Mouse (Mus musculus) cerebellum, adult 11 months (tissue): ENCODE measurements around the gene Lpgat1.

Source experiments
- DNase-seq: peaks from one replicate; pipeline ENCODE4 v3.0.0; 2022

Gene Lpgat1

GRCm38 (mm10) chr1:191717601-191718498 is at the start of gene Lpgat1:
Gene Lpgat1 (plus strand): TSS chr1:191717834.
- peak; percentile 67 for DNase-seq

GRCm38 (mm10) chr1:191668030-191668429 is 49.6 kb upstream of the Lpgat1 start:
- no peak for DNase-seq

DNA sequence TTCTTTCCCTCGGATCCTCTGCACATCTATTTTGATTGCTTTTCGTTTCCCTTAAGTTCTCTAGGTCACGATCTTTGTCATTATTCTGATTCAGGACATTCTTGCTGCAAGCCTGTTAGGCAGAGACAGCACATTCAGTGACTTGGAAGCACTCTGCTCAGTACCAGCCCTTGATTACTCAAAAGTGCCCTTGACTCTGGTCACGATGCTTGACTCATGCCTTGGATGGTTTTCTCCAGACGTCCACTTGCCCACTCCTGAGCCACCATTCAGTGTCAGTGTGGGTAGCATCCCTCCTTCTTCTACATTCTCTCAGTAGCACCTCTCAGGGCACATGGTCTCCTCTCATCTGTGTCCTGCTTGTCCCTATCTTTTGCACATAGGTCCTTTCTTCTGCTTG is 43.6 kb upstream of the Lpgat1 start:
- DNase-seq = no peak

DNA sequence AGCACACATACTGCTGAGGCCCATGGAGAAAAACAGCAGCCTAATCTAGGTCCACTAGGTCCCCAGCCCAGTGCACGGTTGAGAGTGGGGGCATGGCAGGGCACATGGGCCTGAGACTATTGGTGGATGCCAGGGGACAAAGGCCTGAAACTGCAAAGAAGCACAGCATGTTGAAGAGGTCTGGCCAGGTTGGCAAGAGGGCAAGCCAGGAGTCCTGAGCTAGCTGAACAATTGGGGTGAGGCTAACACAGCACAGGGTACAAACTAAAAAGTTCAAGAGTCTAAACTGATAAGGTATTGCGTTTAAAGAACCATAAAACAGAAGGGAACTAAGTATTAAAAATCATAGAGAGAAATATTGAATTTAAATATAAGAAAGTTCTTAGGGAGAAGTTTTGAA is 36.0 kb upstream of the Lpgat1 start:
- DNase-seq = no peak

- no peak for DNase-seq
Measured at GRCm38 (mm10) chr1:191687531-191687930, 30.1 kb upstream of the Lpgat1 start.

DNA sequence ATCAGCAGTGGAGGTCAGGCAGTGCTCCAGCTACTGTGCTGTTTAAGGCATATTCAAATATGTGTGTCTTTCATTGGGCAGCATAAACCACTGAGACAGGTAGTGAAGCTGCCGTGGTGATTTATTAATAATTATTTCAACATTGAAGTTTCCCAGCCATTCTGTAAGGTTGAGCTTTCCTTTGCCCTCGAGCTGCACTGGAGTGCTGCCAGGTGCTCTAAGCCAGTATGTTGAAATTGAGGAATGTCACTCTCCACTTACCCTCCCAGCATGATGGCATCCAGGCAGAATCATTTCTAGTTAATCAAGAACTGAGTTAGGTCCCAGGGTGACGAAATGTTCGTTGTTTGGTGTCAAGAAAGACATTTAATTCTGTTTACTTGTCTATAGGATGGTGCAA is 24.4 kb upstream of the Lpgat1 start:
- DNase-seq = no peak

DNA sequence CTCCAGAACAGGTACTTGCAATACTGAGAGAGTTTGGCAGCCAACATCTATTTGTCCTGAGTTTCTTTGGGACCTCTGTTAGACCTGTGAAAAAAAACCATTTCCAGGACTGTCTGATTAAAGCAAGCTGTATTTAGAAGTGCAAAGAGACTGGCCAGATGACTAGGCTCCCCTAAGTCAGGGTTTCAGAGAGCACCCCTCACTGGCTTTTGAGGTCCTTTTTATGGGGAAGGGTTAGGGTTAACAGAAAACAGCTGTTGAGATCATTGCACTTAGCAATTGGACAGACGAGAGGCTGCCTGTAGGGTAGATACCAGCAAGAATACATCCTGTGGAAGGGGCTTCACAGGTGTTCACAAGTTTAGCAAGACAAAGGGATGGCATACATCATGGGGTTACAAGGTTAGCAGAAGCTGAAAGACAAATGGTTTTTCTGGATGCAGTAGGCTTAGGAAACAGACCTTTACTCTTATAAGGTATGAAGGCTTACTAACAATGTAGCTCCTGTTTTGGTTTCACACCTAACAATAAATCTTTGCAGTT is 19.3 kb upstream of the Lpgat1 start:
- DNase-seq = no peak

GRCm38 (mm10) chr1:191704535-191704934 is 13.1 kb upstream of the Lpgat1 start:
- no peak for DNase-seq

DNA sequence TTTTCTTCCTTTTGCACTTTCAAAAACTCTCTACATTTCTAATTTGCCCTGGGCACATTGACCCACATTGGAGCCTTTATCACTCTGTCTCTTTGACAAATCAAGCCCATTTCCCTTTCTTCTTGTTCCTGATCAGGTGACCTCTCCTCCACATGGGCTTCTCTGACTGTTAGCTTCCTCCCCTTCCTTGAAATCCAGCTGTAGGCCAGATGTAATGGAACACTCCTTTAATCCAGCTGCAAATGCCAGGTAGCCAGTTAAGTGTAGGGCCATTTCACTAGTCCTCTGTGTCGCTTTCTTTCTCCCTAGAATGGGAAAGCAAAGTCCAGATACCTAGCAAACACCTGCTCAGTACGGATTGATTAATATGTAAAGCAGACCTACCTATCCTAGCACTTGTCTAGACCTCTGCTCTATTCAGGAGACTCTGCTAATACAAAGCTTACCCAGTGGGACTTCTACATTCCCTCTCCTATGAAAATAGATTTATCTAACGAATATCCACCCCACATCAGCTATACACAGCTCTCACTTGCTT is 11.0 kb upstream of the Lpgat1 start:
- no peak for DNase-seq

DNA sequence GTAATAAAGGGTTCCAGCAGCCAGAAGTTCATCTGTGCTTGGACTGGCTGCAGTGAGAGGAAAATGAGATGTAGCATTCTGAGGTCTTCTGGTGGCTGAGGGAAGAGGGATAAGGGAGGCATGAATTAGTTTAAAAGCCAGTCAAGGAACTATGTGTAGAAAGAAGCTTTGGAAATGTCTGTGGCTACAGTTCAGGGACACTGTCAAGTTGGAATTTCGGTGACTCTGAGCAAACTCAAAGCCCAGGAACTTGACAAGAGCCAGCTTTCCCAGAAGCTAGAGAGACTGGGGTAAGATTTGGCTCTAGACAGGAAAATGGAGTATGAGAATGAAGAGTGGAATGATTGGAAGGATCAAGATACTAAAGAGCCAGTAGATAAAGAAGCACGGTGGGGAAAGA is 7.8 kb upstream of the Lpgat1 start:
- no peak for DNase-seq

- DNase-seq = no peak
Measured at GRCm38 (mm10) chr1:191712224-191712838, 5.3 kb upstream of the Lpgat1 start.

GRCm38 (mm10) chr1:191713813-191714212 is 3.8 kb upstream of the Lpgat1 start:
- DNase-seq = no peak

DNA sequence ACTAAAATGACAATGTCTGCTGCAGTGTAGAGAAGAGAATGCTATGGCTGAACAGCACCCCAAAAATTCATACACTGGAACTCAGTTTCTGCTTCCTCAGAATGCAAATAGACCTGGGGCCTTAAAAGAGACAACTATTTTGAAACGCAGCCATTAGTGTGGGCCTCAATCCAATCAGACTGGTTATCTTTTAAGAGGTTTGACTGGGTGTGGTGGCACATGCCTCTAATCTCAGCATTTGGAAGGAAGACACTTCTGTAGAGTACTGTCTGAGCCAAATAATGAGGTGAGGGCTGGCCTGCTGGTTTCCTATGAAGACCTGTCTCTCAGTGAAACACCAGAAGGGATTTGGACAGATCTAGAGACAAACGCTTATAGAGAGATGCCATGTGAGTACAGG is 2.5 kb upstream of the Lpgat1 start:
- no peak for DNase-seq

- DNase-seq = no peak
Measured at GRCm38 (mm10) chr1:191717141-191717540, 493 bp upstream of the Lpgat1 start.

- DNase-seq = peak; percentile 32
Measured at GRCm38 (mm10) chr1:191718522-191719281, 1.1 kb downstream of the Lpgat1 start.

DNA sequence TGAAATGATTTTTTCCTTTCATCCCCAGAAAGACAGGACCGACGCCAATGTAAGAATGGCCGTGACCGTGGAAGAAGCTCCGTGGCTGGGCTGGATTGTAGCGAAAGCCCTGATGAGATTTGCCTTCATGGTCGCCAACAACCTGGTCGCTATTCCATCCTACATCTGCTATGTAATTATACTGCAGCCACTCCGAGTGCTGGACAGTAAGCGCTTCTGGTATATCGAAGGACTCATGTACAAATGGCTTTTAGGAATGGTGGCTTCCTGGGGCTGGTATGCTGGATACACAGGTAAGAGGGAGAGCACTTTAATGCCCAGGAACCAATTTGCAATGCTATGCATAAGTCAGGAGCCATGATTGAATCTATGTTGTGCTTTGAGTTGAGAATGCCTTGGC is 1.7 kb downstream of the Lpgat1 start:
- DNase-seq = no peak

DNA sequence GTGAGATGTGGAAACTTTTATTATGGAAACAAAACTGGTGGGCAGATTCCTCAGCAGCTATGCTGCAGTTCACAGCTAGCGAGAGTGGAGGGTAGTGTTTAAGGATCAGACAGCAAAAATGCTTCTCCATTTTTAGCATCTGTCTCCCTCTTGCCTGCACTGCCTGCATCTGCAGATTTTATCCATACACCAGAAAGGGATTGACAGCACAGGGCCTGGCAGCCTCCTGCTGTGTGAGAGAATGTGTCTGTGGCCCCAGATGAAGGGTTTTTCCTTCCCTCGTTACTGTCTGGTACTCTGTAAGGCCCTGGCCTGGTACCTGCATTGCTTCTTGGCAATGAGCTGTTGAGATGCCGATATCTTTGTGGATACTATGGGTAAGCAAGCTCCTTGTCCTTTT is 2.8 kb downstream of the Lpgat1 start:
- DNase-seq = no peak

- DNase-seq = no peak
Measured at GRCm38 (mm10) chr1:191722706-191723105, 5.1 kb downstream of the Lpgat1 start.

- DNase-seq = no peak
Measured at GRCm38 (mm10) chr1:191723675-191724074, 6.0 kb downstream of the Lpgat1 start.

DNA sequence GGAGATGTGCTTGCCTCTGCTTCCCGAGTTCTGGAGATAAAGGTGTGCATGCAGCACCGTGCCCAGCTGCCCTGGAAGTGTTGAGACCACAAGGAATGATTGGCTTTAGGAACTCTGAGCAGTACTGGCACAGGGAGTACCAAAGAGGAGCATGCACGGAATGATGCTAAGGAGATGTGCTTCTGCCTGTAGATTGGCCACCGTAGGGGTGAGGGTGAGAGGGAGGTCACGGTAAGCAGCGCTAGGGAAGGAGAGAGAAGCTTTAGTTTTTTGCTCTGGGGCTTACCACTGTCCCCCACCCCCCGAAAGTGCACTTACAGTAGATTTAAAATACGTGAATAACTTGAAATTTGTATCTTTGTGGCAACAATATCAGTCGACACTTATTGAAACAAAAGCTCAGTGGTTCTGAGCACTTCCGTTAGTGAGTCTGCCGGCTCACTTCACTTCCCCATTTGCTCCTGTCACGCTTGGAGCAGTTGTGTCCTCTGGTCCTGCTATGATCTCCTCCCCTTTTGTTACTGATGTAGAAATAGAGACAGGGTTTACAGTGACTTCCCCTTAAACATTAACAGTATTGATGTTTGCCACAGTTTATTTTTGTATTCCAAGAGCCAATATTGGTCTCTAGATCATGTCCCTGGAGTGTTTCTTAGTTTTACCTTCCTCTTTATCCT is 6.9 kb downstream of the Lpgat1 start:
- no peak for DNase-seq

DNA sequence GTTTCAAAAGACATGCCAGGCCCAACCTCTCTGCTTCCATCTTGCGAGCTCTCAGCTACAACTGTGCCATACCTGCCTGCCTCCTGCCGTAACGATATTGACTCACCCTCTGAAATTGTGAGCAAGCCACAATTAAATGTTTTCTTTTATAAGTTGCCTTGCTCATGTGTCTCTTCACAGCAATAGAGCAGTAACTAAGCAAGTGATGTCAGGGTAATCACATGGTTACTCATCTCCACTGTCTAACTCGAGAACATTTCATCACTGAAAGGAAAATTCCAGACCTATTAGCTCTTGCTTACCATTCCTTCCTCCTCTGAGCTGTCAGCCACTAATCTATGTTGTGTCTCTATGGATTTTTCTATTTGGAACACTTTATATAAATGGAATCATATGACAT is 15.0 kb downstream of the Lpgat1 start:
- no peak for DNase-seq

- DNase-seq = no peak
Measured at GRCm38 (mm10) chr1:191733822-191734221, 16.2 kb downstream of the Lpgat1 start.

DNA sequence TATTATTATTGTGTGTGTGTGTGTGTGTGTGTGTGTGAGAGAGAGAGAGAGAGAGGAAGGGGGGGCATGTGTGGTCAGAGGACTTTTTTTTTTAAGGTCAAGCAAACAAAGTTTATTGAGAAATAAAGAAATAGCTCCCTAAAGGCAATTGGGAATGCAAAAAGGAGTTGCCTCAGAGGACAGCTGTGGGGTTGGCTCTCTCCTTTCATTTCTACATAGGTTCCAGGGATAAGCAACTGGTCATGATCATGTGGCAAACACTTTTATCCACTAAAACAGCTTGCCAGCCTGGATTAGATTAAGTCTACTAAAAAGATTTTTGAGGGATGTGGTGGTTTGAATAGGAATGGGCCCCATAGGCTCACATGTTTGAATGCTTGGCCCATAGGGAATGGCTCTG is 18.8 kb downstream of the Lpgat1 start:
- DNase-seq = no peak
